In genomic region chr17:32125407-32125806, GRCm38 (mm10) we compare ENCODE assay signal across 1 mouse cellular context.
TF ChIP-seq lines count a peak whose summit lies in the region.

No protein-coding gene starts in this region.

TF ChIP-seq in MEL, 35 proteins besides CTCF, POLR2A, EP300 and RAD21:
- TF ChIP-seq SMC3 (IDR thresholded peaks at IDR 0.05; ENCODE audit: low read depth, low read length) (peak; percentile 49), MXI1 (IDR thresholded peaks at IDR 0.05; ENCODE audit: low read depth, low read length) (no peak), TCF12 (IDR thresholded peaks at IDR 0.05; ENCODE audit: low read depth, low read length) (no peak), NELFE (IDR thresholded peaks at IDR 0.05; ENCODE audit: low read depth, low read length) (no peak), BHLHE40 (IDR thresholded peaks at IDR 0.05; ENCODE audit: borderline replicate concordance, low read depth, low read length) (no peak), NRF1 (IDR thresholded peaks at IDR 0.05; ENCODE audit: insufficient read depth, low read depth, low read length, poor library complexity, severe bottlenecking) (no peak), SIN3A (IDR thresholded peaks at IDR 0.05; ENCODE audit: low read length) (no peak), UBTF (IDR thresholded peaks at IDR 0.05; ENCODE audit: borderline replicate concordance, insufficient read depth, low read depth, low read length) (no peak), ELF1 (IDR thresholded peaks at IDR 0.05; ENCODE audit: low read depth, low read length) (no peak), MYC (IDR thresholded peaks at IDR 0.05; ENCODE audit: low read depth, low read length) (peak; percentile 65; the same call in 1 of the 2 replicates)
